Mouse (Mus musculus) neutrophil, adult 5-6 weeks (primary cell): ENCODE data around the gene Casp8. TPM values are rescaled to one million over a fixed set of nuclear protein-coding genes. Genes with fewer than 3 reads are reported as not detected.
A peak's percentile ranks its signal among the peaks of the same experiment; 100 is the strongest.
"Not testable (repeated sequence)": the region's sequence is repeated elsewhere in the genome, so short reads cannot be mapped to it uniquely, and the experiment has no call there.

Experiments used
- ATAC-seq: fragments of 151-379, 151-347 bp; 2 replicates; pipeline ENCODE4 v1.8.0; 2017; ENCODE audit warnings: mild to moderate bottlenecking, moderate TSS enrichment; ENCODE audit not compliant: insufficient number of reproducible peaks, poor library complexity, low FRiP score, severe bottlenecking; ENCODE audit errors: extremely low read depth
- total RNA-seq: library from RNA; stranded (forward); fragments of 200-1000 nt; gene quantifications from 2 replicates; pipeline ENCODE4 v1.2.3, GENCODE M21; 2017

The Casp8 gene
- 90.5 and 99.0 TPM in 2 replicates for total RNA-seq

DNA sequence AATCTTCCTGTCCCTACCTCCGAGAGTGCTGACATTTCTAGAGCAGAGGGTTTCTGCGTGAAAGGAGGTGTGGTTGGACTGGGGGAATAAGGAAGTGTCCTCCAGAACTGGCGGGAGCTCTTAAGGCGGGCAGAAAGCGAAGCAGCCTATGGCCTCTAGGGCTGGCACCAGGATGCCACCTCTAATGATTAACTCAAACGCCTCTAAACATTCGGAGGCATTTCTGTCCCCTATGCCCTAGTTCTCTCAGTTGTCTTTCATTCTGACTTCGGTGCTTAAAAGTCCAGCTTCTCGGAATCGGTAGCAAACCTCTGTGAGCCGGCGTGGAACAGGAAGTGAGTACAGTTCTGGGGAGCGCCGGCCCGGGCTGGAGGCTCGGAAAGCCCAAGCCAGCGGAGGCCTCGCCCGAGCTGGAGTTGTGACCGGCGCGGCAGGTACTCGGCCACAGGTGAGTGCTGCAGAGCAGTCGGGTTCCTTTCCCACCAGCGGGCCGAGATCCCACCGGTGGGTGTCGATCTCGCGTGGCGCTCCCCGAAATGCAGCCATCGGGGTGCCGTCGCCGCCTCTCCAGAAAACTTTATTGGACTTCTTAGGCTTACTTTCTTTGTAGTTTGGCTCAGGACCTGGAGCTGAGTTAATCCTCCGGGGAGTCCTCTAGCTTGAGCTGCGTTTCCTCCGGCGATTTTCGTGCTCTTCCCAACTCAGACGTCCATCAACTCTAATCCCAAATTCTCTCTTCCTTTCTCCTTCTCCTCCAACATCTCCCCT, at the start of gene Casp8:
Casp8 (plus strand) TSS at position 84 of the 768 bp plus-strand sequence.
- peak; percentile 78 for ATAC-seq

DNA sequence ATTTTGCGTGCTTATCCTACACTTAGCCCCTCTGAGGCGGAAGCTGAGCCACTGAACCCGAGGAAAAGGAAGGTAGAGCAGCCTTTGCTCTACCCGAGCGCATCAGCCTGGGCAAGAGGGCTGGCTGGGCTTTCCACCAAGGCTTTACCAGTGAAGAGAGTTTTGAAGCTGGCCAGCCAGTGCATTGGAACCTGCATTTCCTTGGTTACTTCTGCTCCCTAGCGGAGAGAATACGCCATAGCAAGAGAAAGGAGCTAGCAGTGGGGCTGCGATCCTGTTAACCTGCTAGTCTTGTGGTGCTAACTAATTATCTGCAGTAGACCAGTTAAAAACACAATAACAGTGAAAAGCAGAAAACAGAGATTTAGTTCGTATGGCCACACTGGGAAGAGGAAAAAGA, 48.3 kb upstream of the Casp8 start:
- 0 out of 2 replicates have a peak, but pooled peaks have one; percentile 9 for ATAC-seq

DNA sequence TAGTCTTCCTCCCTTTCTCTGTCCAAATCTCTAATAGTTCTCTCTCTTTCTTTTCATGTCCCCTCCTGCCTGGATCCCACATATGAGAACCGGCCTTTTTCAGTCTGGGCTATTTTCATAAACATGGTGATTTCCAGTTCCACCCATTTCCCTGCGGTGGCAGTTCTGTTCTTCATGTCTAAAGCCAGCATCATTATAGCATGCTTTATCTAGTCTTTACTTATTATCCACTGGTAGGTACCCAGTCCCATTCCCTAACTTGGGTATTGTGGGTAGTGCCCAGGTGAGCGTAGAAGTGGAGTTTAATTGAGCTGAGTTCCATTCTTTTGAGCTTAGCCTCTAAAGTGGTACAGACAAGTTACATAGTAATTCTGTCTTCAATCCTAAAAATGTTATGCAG, 35.7 kb upstream of the Casp8 start:
- no peak for ATAC-seq

DNA sequence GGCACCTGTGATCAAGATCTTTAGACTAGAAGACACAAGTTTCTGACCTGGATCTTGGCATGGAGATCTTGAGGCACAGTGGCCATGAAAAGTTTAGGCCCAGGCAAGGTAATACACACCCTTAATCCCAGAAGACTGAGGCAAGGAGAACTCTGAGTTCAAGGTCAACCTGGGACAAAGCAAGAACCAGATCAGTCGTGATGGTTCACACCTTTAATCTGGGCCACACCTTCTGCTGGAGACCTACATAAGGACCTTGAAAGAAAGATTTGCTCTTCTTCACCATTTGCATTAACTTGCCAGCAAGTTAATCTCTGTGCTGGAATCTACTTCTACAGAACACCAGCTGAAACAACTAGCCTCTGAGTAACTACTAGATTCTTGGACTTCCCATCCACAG, 34.6 kb upstream of the Casp8 start:
- ATAC-seq: no peak

DNA sequence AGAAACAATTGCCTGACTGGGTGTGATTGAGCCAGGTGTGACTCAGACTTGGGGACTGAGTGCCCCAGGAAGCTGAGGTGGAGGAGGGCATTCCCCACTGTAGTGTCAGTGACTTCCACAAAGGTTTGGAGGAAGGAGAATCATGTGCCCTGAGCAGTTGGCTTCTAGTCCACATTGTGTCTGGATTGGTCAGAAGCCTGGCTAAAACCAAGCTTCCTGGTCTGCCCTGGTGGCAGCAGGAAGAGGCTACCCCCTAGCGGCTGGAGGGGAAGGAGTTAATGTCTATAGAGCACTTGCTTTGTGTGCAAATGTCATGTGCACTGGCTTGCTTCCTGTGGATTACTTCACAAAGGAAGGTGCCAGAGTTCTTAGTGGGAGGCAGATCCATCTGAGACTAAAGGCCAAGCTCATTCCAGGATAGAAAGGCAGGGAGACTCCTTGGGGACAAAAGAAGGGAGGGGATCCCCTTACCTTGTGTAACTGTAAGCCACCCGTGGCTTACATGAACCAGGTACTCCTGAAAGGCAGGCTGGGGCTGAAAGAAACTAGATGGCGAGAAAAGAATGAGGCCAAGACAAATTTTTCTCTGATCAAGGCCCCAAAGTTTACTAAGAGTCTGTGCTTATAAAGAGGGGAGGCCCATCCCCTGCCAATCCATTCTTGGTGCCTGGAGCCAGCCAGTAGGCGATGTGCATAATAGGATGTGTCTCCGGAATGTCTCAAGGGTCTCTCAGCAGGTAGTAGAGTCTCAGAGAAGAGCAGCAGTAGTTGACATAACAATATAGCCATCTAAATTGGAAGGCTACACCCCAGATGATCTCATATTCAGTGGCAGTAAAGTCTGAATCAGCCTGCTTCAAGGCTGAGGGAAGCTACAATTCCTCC, 33.5 kb upstream of the Casp8 start:
- ATAC-seq: not testable (repeated sequence)

DNA sequence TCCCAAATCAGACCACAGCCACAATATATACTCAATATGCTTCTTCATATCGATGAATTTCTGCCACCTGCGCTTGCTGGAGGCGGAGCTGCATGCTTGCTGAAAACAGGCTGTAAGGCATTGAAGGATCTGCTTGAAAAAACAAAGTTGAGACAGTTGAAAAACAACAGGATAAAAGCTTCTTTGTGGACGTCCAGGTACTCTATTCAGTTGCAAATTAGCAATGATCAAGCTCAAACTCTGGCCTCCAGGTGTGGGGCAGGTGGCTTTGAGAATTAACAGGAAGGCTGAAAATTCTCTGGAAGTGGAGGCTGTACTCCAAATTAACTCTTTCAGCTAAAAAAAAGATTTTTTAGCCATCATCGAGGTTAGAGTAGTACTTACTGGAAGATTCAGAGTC, 32.6 kb upstream of the Casp8 start:
- no peak for ATAC-seq

DNA sequence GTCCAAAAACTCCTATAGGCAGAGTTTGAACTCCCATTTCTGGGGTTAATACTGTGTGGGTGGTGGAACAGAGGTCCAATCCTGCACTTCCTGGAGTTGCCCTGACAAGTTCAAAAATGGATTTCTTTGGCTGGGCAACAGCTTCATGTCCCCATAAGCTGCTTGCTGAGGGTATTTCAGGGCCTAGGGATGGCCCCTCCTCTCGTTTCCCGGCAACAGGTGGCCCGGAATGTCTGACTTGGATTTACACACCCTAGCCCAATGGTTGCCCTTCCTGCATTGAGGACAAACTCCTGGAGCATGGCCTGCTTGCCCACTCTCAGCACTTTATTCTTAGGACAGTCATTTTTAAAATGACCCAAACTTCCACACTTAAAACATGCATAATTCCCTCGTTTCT, 28.7 kb upstream of the Casp8 start:
- ATAC-seq: not testable (repeated sequence)

DNA sequence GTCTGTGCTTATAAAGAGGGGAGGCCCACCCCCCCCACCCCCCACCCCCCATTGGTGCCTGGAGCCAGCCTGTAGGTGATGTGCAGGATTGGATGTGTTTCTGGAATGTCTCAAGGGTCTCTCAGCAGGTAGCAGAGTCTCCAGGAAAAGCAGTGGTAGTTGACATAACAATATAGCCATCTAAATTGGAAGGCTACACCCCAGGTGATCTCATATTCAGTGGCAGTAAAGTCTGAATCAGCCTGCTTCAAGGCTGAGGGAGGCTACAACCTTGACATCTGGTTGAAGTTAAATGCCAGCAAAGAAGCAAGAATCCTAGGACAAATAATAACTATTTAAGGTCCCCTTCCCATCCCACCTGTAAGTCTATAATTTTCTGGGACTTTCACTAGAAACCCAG, 26.0 kb upstream of the Casp8 start:
- ATAC-seq: no peak

DNA sequence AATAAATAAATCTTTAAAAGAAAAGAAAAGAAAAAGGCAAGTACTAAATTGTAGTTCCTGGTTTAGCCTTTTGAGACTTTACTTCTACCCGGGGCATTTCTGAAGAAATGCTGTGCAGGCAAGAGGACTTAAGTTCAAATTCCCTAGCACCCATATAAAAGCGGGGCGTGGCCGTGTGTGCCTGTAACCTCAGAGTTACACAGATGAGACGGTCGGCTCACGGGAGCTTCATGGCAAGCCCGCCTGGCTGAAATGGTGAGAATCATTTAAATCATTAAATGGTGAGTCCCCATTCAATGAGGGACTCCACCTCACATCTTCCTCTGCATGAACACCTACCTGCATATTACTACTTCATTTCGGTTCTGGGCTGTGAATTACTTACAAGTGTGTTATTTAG, 25.5 kb upstream of the Casp8 start:
- no peak for ATAC-seq

DNA sequence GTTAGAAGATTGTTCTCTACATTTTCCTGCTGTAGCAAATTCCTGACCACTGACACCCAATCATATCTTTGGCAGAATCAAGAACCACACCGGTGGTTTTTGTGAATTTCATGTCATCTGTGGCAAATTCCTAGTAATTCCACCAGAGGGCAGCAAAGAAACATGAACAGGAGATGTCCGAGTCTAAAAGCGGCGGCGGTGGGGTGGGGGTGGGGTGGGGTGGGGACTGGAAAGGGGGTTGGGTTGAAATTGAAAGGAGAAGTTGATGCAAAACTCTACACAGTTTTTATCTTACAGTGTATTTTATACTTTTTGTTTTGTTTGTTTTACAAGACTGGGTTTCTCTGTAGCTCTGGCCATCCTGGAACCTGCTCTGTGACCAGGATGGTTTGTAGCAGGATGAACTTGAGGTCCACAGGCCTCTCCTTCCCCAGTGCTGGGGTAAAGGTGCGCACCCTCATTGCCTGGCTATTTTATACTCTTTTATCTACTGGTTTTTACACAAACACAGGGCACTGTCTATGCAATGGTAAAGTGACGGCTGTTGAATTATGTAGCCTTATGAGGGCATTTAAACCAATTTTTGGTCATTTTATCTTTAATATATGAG, 25.0 kb upstream of the Casp8 start:
- peak; percentile 68 for ATAC-seq

DNA sequence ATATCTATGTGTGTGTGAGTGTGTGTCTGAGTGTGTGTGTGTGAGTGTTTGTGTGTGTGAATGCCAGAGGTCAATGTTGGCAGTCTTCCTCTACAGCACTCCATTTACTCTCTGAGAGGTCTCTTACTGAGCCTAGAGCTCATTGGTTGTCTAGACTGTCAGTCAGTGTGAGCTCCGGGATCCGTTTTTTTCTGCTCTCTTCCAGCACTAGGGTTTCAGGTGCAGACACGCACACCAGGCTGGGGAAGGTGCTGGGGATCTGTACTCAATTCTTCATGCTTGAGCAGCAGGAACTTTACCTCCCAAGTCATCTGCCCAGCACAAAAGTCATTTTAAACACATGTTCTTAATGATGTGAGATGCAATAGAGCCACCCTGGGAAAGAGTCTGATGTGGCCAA, 23.1 kb upstream of the Casp8 start:
- no peak for ATAC-seq

DNA sequence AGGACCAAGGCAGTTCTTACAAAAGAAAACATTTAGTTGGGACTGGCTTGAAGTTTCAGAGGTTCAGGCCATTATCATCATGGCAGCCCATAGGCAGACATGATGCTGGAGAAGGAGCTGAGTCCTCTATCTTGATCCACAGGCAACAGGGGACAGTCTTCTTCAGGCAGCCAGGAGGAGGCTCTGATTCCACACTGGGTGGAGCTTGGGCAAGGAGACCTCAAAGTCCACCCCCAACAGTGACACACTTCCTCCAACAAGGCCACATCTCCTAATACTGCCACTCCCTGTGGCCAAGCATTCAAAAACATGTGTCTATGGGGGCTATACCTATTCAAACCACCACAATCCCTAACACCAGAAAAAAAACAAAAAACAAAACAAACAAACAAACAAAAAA, 21.9 kb upstream of the Casp8 start:
- ATAC-seq: no peak

DNA sequence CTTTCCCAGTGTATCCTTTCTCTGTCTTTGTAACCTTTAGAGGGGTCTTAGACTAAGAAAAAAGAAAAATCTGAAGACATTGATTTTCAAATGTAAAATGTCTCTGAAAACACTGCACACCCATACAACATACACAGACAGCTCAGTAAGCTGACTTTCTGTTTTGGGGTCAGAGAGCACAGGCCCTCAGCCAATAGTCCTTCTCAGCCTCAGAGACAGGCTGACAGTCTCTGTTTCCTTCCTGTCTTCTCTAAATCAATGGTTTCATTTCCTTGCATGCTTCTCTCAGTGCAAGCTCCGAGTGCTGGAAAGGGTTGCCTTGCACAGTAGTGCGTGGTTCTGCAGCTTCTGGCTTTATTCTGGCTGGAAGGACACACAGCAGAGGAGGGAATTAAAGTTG, 21.3 kb upstream of the Casp8 start:
- ATAC-seq: peak; percentile 86

DNA sequence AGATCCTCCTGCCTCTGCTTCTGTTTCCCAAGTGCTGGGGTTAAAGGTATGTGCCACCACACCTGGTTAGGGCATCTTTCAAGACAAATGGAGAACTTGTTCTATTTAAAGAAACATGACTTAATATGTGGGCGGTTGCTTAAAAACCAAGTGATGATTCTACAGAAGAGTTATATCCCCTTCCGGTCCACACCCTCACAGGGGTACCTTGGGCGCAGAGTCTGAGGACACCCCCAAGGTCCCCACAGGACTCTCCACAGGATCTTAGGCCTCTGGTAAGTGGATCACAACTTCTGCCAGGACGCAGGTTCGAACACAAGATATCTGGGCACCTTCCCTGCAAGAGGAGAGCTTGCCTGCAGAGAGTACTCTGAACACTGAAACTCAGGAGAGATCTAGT, 19.8 kb upstream of the Casp8 start:
- no peak for ATAC-seq

DNA sequence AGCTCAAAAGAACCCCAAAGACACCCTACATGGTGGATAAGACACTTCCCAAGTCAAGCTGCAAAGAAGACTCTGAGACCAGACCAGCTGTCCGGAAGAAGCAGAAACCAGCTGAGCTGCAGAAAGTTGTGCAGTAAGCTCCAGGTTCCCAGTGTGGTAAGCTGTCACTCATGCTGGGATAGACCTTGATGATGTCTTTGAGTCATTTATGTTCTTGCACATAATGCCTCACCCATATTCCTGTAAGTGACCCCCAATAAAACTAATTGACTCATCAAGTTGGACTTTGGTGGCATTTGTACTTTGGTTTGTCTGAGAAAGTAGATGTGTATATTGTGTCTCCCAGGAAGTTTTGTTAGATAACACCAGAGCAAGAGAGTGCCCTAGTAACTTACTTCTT, 17.6 kb upstream of the Casp8 start:
- ATAC-seq: no peak

DNA sequence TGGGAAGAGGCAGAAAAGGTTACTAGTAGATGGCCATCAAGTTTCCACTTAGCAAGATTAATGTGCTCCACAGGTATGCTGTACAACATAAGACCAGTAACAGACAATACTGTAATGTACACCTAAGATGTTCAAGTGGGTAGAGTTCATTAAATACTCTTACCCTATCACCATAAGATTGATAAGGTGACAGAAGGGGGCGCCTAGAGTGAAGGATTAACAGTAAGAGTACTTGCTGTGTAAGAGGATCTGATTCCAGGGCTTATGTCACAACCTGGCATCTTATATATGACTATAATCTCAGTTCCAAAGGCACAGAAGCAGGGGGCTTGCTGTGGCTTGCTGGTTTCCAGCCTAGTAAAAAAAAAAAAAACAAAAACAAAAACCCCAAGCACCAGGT, 16.9 kb upstream of the Casp8 start:
- ATAC-seq: peak; percentile 30; the same call in 1 of the 2 replicates

DNA sequence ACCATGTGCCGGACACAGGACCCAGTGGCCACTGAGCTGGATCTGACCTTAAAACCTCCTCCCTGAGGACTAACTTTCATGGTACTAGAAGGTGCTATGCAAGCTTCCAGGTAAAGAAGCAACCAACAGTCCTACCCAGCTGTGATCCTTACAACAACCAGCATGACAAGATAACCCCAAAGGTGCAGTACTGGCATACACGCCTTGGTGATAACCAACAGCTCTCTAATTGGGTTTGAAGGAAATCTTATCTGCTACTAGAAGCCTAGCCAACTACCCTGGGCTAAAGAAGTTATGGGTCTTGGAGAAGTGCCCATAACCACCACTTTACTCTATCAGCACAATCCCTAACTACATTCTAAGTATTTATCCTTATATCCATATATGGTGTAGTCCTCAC, 8.9 kb upstream of the Casp8 start:
- no peak for ATAC-seq

DNA sequence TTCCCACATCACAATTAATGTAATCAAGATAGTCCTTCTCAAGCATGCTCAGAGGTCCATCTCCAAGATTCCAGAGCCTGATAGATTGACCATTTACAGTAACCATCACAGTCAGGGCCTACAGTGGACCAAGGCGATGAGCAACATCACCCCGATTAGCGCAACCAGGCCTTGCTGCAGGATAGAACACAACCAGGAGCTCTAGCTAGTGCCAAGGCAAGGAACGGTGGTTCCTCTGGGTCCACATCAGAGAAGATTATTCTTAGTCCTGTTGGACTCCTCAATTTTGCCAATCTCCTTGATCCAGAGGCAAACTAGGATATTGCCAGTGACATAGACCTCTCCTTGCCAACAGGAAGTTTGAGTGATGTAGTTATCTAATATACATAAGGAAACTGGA, 6.8 kb upstream of the Casp8 start:
- no peak for ATAC-seq

DNA sequence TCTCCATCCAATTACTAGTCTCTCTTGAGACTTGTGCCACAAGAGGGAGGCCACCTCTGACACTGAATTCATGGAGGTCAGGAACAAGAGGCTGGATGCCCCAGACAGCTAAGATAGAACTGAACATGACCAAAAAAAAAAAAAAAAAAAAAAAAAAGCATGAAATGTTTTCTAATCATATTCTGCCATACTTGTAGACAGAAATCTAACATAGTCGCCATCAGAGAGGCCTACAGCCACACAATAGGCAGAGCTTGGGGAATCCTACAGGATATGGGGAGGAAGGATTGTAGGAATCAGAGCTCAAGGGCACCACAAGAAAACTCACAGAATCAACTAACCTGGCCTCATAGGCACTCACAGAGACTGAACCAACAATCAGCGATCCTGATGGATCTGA, 469 bp upstream of the Casp8 start:
- no peak for ATAC-seq

DNA sequence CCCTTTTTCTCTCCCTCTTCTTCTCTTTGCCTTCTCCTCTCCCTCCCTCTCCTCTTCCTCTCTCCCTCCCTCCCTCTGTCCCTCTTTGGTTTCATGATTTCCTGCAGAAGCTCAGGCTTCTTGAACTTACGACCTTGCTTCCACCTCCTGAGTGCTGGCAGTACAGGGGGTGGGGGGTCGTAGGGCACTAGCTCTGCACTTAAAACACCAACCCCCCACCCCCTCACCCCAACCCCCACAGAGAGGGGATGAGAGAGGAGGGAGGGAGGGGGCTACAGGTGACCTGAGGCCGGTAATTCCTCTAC, 837 bp downstream of the Casp8 start:
- ATAC-seq: no peak
